Mouse (Mus musculus): Measurements from ENCODE around the gene Micall2.

- TF ChIP-seq CTCF (IDR thresholded peaks at IDR 0.05; ENCODE audit: extremely low read depth, insufficient read depth, low read length): no peak
- TF ChIP-seq POLR2A (IDR thresholded peaks at IDR 0.05; ENCODE audit: extremely low read depth, insufficient read depth, low read length): no peak
These were observed 39.2 kb downstream of the Micall2 start for GRCm38 (mm10) chr5:139696954-139697353.
